Mouse (Mus musculus) retina, embryonic 14.5 days (tissue): ENCODE results near the gene Aff3.

Source experiments
- DNase-seq: peaks from one replicate; pipeline ENCODE4 v3.0.0-alpha.2; 2015; ENCODE audit warnings: low spot score

Gene Aff3

GRCm38 (mm10) chr1:38321861-38322260, 342.9 kb downstream of the Aff3 start:
- DNase-seq: no peak

GRCm38 (mm10) chr1:38320971-38321305, 343.8 kb downstream of the Aff3 start:
- DNase-seq: no peak

- DNase-seq: no peak
Measured at GRCm38 (mm10) chr1:38320126-38320970, 344.4 kb downstream of the Aff3 start.

- DNase-seq: no peak
Measured at GRCm38 (mm10) chr1:38318614-38319013, 346.1 kb downstream of the Aff3 start.

GRCm38 (mm10) chr1:38315992-38316391, 348.8 kb downstream of the Aff3 start:
- no peak for DNase-seq

- DNase-seq: no peak
Measured at GRCm38 (mm10) chr1:38310496-38310895, 354.3 kb downstream of the Aff3 start.

GRCm38 (mm10) chr1:38310076-38310475, 354.7 kb downstream of the Aff3 start:
- no peak for DNase-seq

GRCm38 (mm10) chr1:38309341-38309740, 355.4 kb downstream of the Aff3 start:
- no peak for DNase-seq

- no peak for DNase-seq
Measured at GRCm38 (mm10) chr1:38308705-38308996, 356.1 kb downstream of the Aff3 start.

GRCm38 (mm10) chr1:38307821-38308704, 356.7 kb downstream of the Aff3 start:
- no peak for DNase-seq

- DNase-seq: no peak
Measured at GRCm38 (mm10) chr1:38307234-38307633, 357.5 kb downstream of the Aff3 start.

GRCm38 (mm10) chr1:38306146-38306545, 358.6 kb downstream of the Aff3 start:
- no peak for DNase-seq

- DNase-seq: no peak
Measured at GRCm38 (mm10) chr1:38304376-38304775, 360.4 kb downstream of the Aff3 start.

GRCm38 (mm10) chr1:38298291-38298690, 366.5 kb downstream of the Aff3 start:
- DNase-seq: no peak

GRCm38 (mm10) chr1:38294906-38295305, 369.8 kb downstream of the Aff3 start:
- DNase-seq: no peak

- DNase-seq: no peak
Measured at GRCm38 (mm10) chr1:38294336-38294695, 370.4 kb downstream of the Aff3 start.

GRCm38 (mm10) chr1:38293671-38294335, 371.0 kb downstream of the Aff3 start:
- no peak for DNase-seq

GRCm38 (mm10) chr1:38292851-38293250, 371.9 kb downstream of the Aff3 start:
- no peak for DNase-seq

GRCm38 (mm10) chr1:38291915-38292314, 372.8 kb downstream of the Aff3 start:
- DNase-seq: no peak

- no peak for DNase-seq
Measured at GRCm38 (mm10) chr1:38291497-38291896, 373.3 kb downstream of the Aff3 start.

GRCm38 (mm10) chr1:38290881-38291280, 373.9 kb downstream of the Aff3 start:
- DNase-seq: no peak

- DNase-seq: no peak
Measured at GRCm38 (mm10) chr1:38289891-38290290, 374.9 kb downstream of the Aff3 start.

- no peak for DNase-seq
Measured at GRCm38 (mm10) chr1:38288716-38289115, 376.0 kb downstream of the Aff3 start.
